Mouse (Mus musculus) stomach, postnatal 0 days (tissue): ENCODE results near the gene Creb3l1. TPM values are rescaled to one million over a fixed set of nuclear protein-coding genes. Genes with fewer than 3 reads are reported as not detected.
A peak's percentile ranks its signal among the peaks of the same experiment; 100 is the strongest.

Experiments
- ATAC-seq: fragments of 200-750 bp; cut with Nextera tagmentation; 2 replicates; pipeline ENCODE4 v1.8.0; 2017; ENCODE audit not compliant: low FRiP score, low TSS enrichment
- DNase-seq: peaks from one replicate; pipeline ENCODE4 v3.0.0-alpha.2; 2016; ENCODE audit warnings: low spot score
- H3K27ac ChIP-seq: fragments of 300-500 bp; sonication (generic); replicated peaks from 2 replicates; pipeline ENCODE4 v1.5.1; 2014; ENCODE audit warnings: mild to moderate bottlenecking, control low read depth
- H3K27me3 ChIP-seq: fragments of 300-500 bp; sonication (generic); 2 replicates; pipeline ENCODE4 v1.6.1; 2014; ENCODE audit warnings: low read length; ENCODE audit not compliant: control insufficient read depth, insufficient read depth
- H3K36me3 ChIP-seq: fragments of 300-500 bp; sonication (generic); 2 replicates; pipeline ENCODE4 v1.6.1; 2014; ENCODE audit warnings: low read length, mixed read lengths; ENCODE audit not compliant: control insufficient read depth, insufficient read depth
- H3K4me1 ChIP-seq: fragments of 300-500 bp; sonication (generic); replicated peaks from 2 replicates; pipeline ENCODE4 v1.6.1; 2014; ENCODE audit warnings: antibody characterized with exemption; ENCODE audit not compliant: control insufficient read depth, insufficient read depth
- H3K4me2 ChIP-seq: fragments of 300-500 bp; sonication (generic); replicated peaks from 2 replicates; pipeline ENCODE4 v1.6.1; 2014; ENCODE audit warnings: low read depth, mild to moderate bottlenecking, control low read depth, moderate library complexity
- H3K4me3 ChIP-seq: fragments of 300-500 bp; sonication (generic); 2 replicates; pipeline ENCODE4 v1.5.1; 2014; ENCODE audit warnings: low read depth, low read length, control low read depth
- H3K9ac ChIP-seq: fragments of 300-500 bp; sonication (generic); 2 replicates; pipeline ENCODE4 v1.6.1; 2014; ENCODE audit warnings: mild to moderate bottlenecking, low read length, control low read depth, mixed read lengths
- H3K9me3 ChIP-seq: fragments of 300-500 bp; sonication (generic); 2 replicates; pipeline ENCODE4 v1.6.1; 2016; ENCODE audit warnings: low read length; ENCODE audit not compliant: control insufficient read depth
- CTCF ChIP-seq: IDR thresholded peaks from 2 replicates; pipeline ENCODE4 v1.5.1; 2016; ENCODE audit warnings: antibody characterized with exemption, low read depth, mild to moderate bottlenecking, moderate library complexity
- EP300 ChIP-seq: optimal IDR thresholded peaks from 2 replicates; pipeline ENCODE3; 2016; ENCODE audit warnings: antibody characterized with exemption
- WGBS: fragments of 180-500 bp; shearing (Covaris S2); extraction: QIAGEN DNeasy Blood & Tissue Kit; methylation state at CpG from one replicate; pipeline ENCODE4 v1.1.7; 2014; 5-methylcytosine and 5-hydroxymethylcytosine counted together
- polyA plus RNA-seq: library from polyadenylated mRNA; unstranded; fragments of >200 nt; fragmentation: Nextera tagmentation; extraction: Ambion mirVana; gene quantifications from 2 replicates; pipeline ENCODE4 v1.2.1, GENCODE M21; 2015

Gene Creb3l1
- polyA plus RNA-seq, 1 experiment from 2014 or later, result 13.2 TPM

GRCm38 (mm10) chr2:92029387-92030133, 5.3 kb upstream of the Creb3l1 start:
- Histone ChIP-seq H3K9ac (no peak overlapping the region), H3K4me2 (no peak overlapping the region), H3K4me3 (no peak overlapping the region), H3K36me3 (no peaks in the 10 kb centered on the region), H3K27ac (peak overlapping the region; percentile 69), H3K9me3 (no peaks in the 10 kb centered on the region), H3K27me3 (no peaks in the 10 kb centered on the region), H3K4me1 (no peaks in the 10 kb centered on the region)
- no peak for TF ChIP-seq CTCF
- TF ChIP-seq EP300, result no peak
- 50% methylated on average over 10 of the region's 10 CpGs for WGBS
- DNase-seq (peak; percentile 58), ATAC-seq (peak; percentile 40)

GRCm38 (mm10) chr2:92027811-92028590, 3.7 kb upstream of the Creb3l1 start:
- Histone ChIP-seq H3K27me3 (no peaks in the 10 kb centered on the region), H3K4me1 (no peaks in the 10 kb centered on the region), H3K27ac (peak overlapping the region; percentile 61), H3K4me2 (no peak overlapping the region), H3K36me3 (no peaks in the 10 kb centered on the region), H3K4me3 (no peak overlapping the region), H3K9me3 (no peaks in the 10 kb centered on the region), H3K9ac (no peak overlapping the region)
- DNase-seq (peak; percentile 74), ATAC-seq (peak; percentile 36; the same call in 1 of the 2 replicates)
- TF ChIP-seq CTCF, result no peak
- no peak for TF ChIP-seq EP300
- 50% methylated on average over 11 of the region's 11 CpGs for WGBS

- Histone ChIP-seq H3K9ac (no peak overlapping the region), H3K4me1 (peaks cover 3% of the 10 kb centered on the region; the same call in 1 of the 2 replicates), H3K9me3 (no peaks in the 10 kb centered on the region), H3K36me3 (no peaks in the 10 kb centered on the region), H3K27me3 (no peaks in the 10 kb centered on the region), H3K4me2 (no peak overlapping the region), H3K4me3 (no peak overlapping the region), H3K27ac (no peak overlapping the region)
- no peak for TF ChIP-seq CTCF
- TF ChIP-seq EP300, result no peak
- ATAC-seq (no peak), DNase-seq (no peak)
- 52% methylated on average over 6 of the region's 6 CpGs for WGBS
Measured at GRCm38 (mm10) chr2:92025966-92026365, 1.7 kb upstream of the Creb3l1 start.

GRCm38 (mm10) chr2:92025202-92025601, 900 bp upstream of the Creb3l1 start:
- DNase-seq (no peak), ATAC-seq (no peak)
- H3K36me3 ChIP-seq, result no peaks in the 10 kb centered on the region
- no peak overlapping the region for H3K27ac ChIP-seq
- TF ChIP-seq EP300 (no peak), CTCF (no peak)
- no peaks in the 10 kb centered on the region for H3K9me3 ChIP-seq
- no peaks in the 10 kb centered on the region for H3K27me3 ChIP-seq
- WGBS, result 81% methylated on average over 2 of the region's 2 CpGs
- peaks cover 6% of the 10 kb centered on the region; the same call in 1 of the 2 replicates for H3K4me1 ChIP-seq
- H3K4me2 ChIP-seq, result no peak overlapping the region
- no peak overlapping the region for H3K9ac ChIP-seq
- no peak overlapping the region for H3K4me3 ChIP-seq

GRCm38 (mm10) chr2:92023362-92024273, 684 bp downstream of the Creb3l1 start:
- TF ChIP-seq EP300 (no peak), CTCF (peak; percentile 80)
- peaks cover 6% of the 10 kb centered on the region; the same call in 1 of the 2 replicates for H3K4me1 ChIP-seq
- peak overlapping the region; percentile 86 for H3K4me2 ChIP-seq
- DNase-seq, result peak; percentile 77
- 3% methylated on average over 54 of the region's 56 CpGs for WGBS
- peak overlapping the region; percentile 83 for H3K9ac ChIP-seq
- no peaks in the 10 kb centered on the region for H3K36me3 ChIP-seq
- H3K4me3 ChIP-seq, result peak overlapping the region; percentile 83
- no peaks in the 10 kb centered on the region for H3K9me3 ChIP-seq
- peak overlapping the region; percentile 87 for H3K27ac ChIP-seq
- no peaks in the 10 kb centered on the region for H3K27me3 ChIP-seq
- peak; percentile 43; the same call in 1 of the 2 replicates for ATAC-seq
